Mouse (Mus musculus) heart, embryonic 11.5 days (tissue): ENCODE measurements around the gene Hmg20b. TPM values are rescaled to one million over a fixed set of nuclear protein-coding genes. Genes with fewer than 3 reads are reported as not detected.

Experiments used
- ATAC-seq: fragments of 200-750 bp; cut with Nextera tagmentation; replicated peaks from 2 replicates; pipeline ENCODE4 v1.8.0; 2017; ENCODE audit warnings: moderate library complexity; ENCODE audit not compliant: insufficient number of reproducible peaks, low FRiP score, low TSS enrichment
- H3K27ac ChIP-seq: fragments of 300-500 bp; sonication (generic); 2 replicates; pipeline ENCODE4 v1.5.1; 2014; ENCODE audit warnings: mild to moderate bottlenecking, low read depth, low read length
- H3K27me3 ChIP-seq: fragments of 300-500 bp; sonication (generic); 2 replicates; pipeline ENCODE4 v1.6.1; 2014; ENCODE audit warnings: mild to moderate bottlenecking, low read length, mixed read lengths; ENCODE audit not compliant: control insufficient read depth, insufficient read depth
- H3K36me3 ChIP-seq: fragments of 300-500 bp; sonication (generic); 2 replicates; pipeline ENCODE4 v1.6.1; 2014; ENCODE audit warnings: mild to moderate bottlenecking, low read length, moderate library complexity, mixed read lengths; ENCODE audit not compliant: control insufficient read depth, insufficient read depth
- H3K4me1 ChIP-seq: fragments of 300-500 bp; sonication (generic); 2 replicates; pipeline ENCODE4 v1.6.1; 2014; ENCODE audit warnings: low read length; ENCODE audit not compliant: control insufficient read depth, insufficient read depth
- H3K4me2 ChIP-seq: fragments of 300-500 bp; sonication (generic); 2 replicates; pipeline ENCODE4 v1.6.1; 2014; ENCODE audit warnings: mild to moderate bottlenecking, moderate library complexity
- H3K4me3 ChIP-seq: fragments of 300-500 bp; sonication (generic); 2 replicates; pipeline ENCODE4 v1.5.1; 2014; ENCODE audit warnings: low read depth, low read length
- H3K9ac ChIP-seq: fragments of 300-500 bp; sonication (generic); 2 replicates; pipeline ENCODE4 v1.6.1; 2014; ENCODE audit warnings: mild to moderate bottlenecking, low read depth, low read length, moderate library complexity
- H3K9me3 ChIP-seq: fragments of 300-500 bp; sonication (generic); replicated peaks from 2 replicates; pipeline ENCODE4 v1.6.1; 2016; ENCODE audit warnings: low read length; ENCODE audit not compliant: control insufficient read depth
- WGBS: fragments of 180-500 bp; shearing (Covaris S2); extraction: QIAGEN DNeasy Blood & Tissue Kit; methylation state at CpG from one replicate; pipeline ENCODE4 v1.1.7; 2014; ENCODE audit not compliant: insufficient replicate concordance; 5-methylcytosine and 5-hydroxymethylcytosine counted together
- microRNA-seq: library from miRNA; unstranded; fragments of <30 nt; microRNA quantifications from one replicate; pipeline ENCODE4, GENCODE M21; 2016; ENCODE audit warnings: borderline number of aligned reads
- polyA plus RNA-seq: library from polyadenylated mRNA; unstranded; fragments of >200 nt; fragmentation: Nextera tagmentation; extraction: Ambion mirVana; gene quantifications from 2 replicates; pipeline ENCODE4 v1.2.1, GENCODE M21; 2014

Hmg20b gene
- polyA plus RNA-seq, 1 experiment from 2014 or later, result 107 TPM

- H3K36me3 ChIP-seq, result no peaks in the 10 kb centered on the region
- H3K4me2 ChIP-seq, result 0 out of 2 replicates have a peak overlapping the region, but pooled peaks have one; percentile 4
- no peak for ATAC-seq
- no peak overlapping the region for H3K4me3 ChIP-seq
- H3K27ac ChIP-seq, result 0 out of 2 replicates have a peak overlapping the region, but pooled peaks have one; percentile 11
- no peaks in the 10 kb centered on the region for H3K27me3 ChIP-seq
- peaks cover 77% of the 10 kb centered on the region for H3K4me1 ChIP-seq
- peak overlapping the region; percentile 29; the same call in 1 of the 2 replicates for H3K9ac ChIP-seq
- no peaks in the 10 kb centered on the region for H3K9me3 ChIP-seq
- WGBS, result 84% methylated on average over 14 of the region's 14 CpGs
These were observed 50.5 kb downstream of the Hmg20b start for GRCm38 (mm10) chr10:81299585-81300351.

- Histone ChIP-seq H3K4me1 (peaks cover 78% of the 10 kb centered on the region), H3K27ac (peak overlapping the region; percentile 59; the same call in 1 of the 2 replicates), H3K9me3 (no peaks in the 10 kb centered on the region), H3K27me3 (no peaks in the 10 kb centered on the region), H3K9ac (no peak overlapping the region), H3K36me3 (no peaks in the 10 kb centered on the region), H3K4me3 (no peak overlapping the region), H3K4me2 (no peak overlapping the region)
- 91% methylated on average over 17 of the region's 17 CpGs for WGBS
- ATAC-seq, result no peak
These were observed 51.7 kb downstream of the Hmg20b start for GRCm38 (mm10) chr10:81298369-81299100.

GRCm38 (mm10) chr10:81297845-81298244 is 52.4 kb downstream of the Hmg20b start:
- Histone ChIP-seq H3K27ac (peak overlapping the region; percentile 59; the same call in 1 of the 2 replicates), H3K36me3 (no peaks in the 10 kb centered on the region), H3K9me3 (no peaks in the 10 kb centered on the region), H3K9ac (no peak overlapping the region), H3K27me3 (no peaks in the 10 kb centered on the region), H3K4me2 (peak overlapping the region; percentile 0; the same call in 1 of the 2 replicates), H3K4me3 (no peak overlapping the region), H3K4me1 (peaks cover 73% of the 10 kb centered on the region)
- WGBS, result 33% methylated on average over 10 of the region's 10 CpGs
- 0 out of 2 replicates have a peak, but pooled peaks have one; percentile 8 for ATAC-seq

DNA sequence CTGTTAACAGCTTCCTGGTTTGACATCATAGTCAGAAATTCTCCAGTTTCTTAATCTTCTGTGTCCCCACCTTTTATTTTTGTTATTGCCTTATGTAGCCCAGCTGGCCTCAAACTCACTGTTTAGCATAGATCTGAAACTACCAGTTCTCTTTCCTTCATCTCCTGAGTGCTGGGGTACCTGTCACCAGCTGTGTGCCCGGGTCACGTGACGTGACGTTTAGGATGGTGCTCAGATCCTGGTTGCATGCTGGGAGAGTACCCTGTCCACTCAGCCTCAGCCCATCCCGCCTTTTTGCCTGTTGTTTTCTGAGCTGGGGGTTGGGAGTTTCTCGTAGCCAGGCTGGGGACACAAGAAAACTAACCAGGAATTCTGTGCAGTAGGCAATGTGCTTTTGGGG is 53.0 kb downstream of the Hmg20b start:
- H3K27me3 ChIP-seq, result no peaks in the 10 kb centered on the region
- ATAC-seq, result no peak
- H3K4me3 ChIP-seq, result no peak overlapping the region
- peak overlapping the region; percentile 59; the same call in 1 of the 2 replicates for H3K27ac ChIP-seq
- H3K9ac ChIP-seq, result no peak overlapping the region
- no peaks in the 10 kb centered on the region for H3K9me3 ChIP-seq
- peaks cover 67% of the 10 kb centered on the region for H3K4me1 ChIP-seq
- 83% methylated on average over 6 of the region's 6 CpGs for WGBS
- no peaks in the 10 kb centered on the region for H3K36me3 ChIP-seq
- H3K4me2 ChIP-seq, result no peak overlapping the region

Small RNA genes within 50 kb of the gene (microRNA-seq; reads per million reads assigned to microRNA genes)
- 0.27 reads per million for gene Mir6913

Other genes with a start within 250 kb of the Hmg20b start
- gene Map2k2, start 244.6 kb downstream of the Hmg20b start, polyA plus RNA-seq, result 153 and 154 TPM in 2 replicates
- gene Zbtb7a, start 215.3 kb downstream of the Hmg20b start, polyA plus RNA-seq, result 10.6 and 10.8 TPM in 2 replicates
- gene Pias4, start 182.6 kb downstream of the Hmg20b start, polyA plus RNA-seq, result 39.4 and 39.7 TPM in 2 replicates
- 313 and 338 TPM in 2 replicates for gene Eef2, start 173.8 kb downstream of the Hmg20b start, polyA plus RNA-seq
- gene Dapk3, start 167.5 kb downstream of the Hmg20b start, polyA plus RNA-seq, result 44.1 and 47.4 TPM in 2 replicates
- 0.21 TPM in 1 of 2 replicates, not detected in the other for gene 4930442H23Rik, start 166.6 kb downstream of the Hmg20b start, polyA plus RNA-seq
- gene Nmrk2, start 148.4 kb downstream of the Hmg20b start, polyA plus RNA-seq, result 2.2 and 3.6 TPM in 2 replicates
- gene Atcay, start 119.6 kb downstream of the Hmg20b start, polyA plus RNA-seq, result 0.60 and 0.83 TPM in 2 replicates
- 2.3 and 3.7 TPM in 2 replicates for gene Zfr2, start 117.3 kb downstream of the Hmg20b start, polyA plus RNA-seq
- 1.0 and 1.7 TPM in 2 replicates for gene Matk, start 97.5 kb downstream of the Hmg20b start, polyA plus RNA-seq
- gene Mrpl54, start 83.5 kb downstream of the Hmg20b start, polyA plus RNA-seq, result 247 and 257 TPM in 2 replicates
- 41.2 and 44.1 TPM in 2 replicates for gene Apba3, start 83.5 kb downstream of the Hmg20b start, polyA plus RNA-seq
- 0.90 and 1.4 TPM in 2 replicates for gene Tjp3, start 58.9 kb downstream of the Hmg20b start, polyA plus RNA-seq
- 30.2 and 32.1 TPM in 2 replicates for gene Pip5k1c, start 57.5 kb downstream of the Hmg20b start, polyA plus RNA-seq
- gene Cactin, start 29.4 kb downstream of the Hmg20b start, polyA plus RNA-seq, result 20.2 and 25.0 TPM in 2 replicates
- 10.9 and 11.2 TPM in 2 replicates for gene Tbxa2r, start 21.7 kb downstream of the Hmg20b start, polyA plus RNA-seq
- gene Gipc3, start 7.2 kb downstream of the Hmg20b start, polyA plus RNA-seq, result not detected in 2 replicates
- 4.6 and 4.7 TPM in 2 replicates for gene Mfsd12, start 7.0 kb upstream of the Hmg20b start, polyA plus RNA-seq
- gene 4930404N11Rik, start 15.3 kb upstream of the Hmg20b start, polyA plus RNA-seq, result 0.23 and 0.67 TPM in 2 replicates
- 66.1 and 70.0 TPM in 2 replicates for gene Fzr1, start 28.0 kb upstream of the Hmg20b start, polyA plus RNA-seq
- gene Dohh, start 33.9 kb upstream of the Hmg20b start, polyA plus RNA-seq, result 47.5 and 61.4 TPM in 2 replicates
- 1.4 and 2.9 TPM in 2 replicates for gene Gm48551, start 34.0 kb upstream of the Hmg20b start, polyA plus RNA-seq
- 0.55 and 1.2 TPM in 2 replicates for gene Gm48552, start 38.5 kb upstream of the Hmg20b start, polyA plus RNA-seq
- 4.2 and 5.8 TPM in 2 replicates for gene Smim24, start 42.6 kb upstream of the Hmg20b start, polyA plus RNA-seq
- gene Nfic, start 105.2 kb upstream of the Hmg20b start, polyA plus RNA-seq, result 28.1 and 29.8 TPM in 2 replicates
- 0.19 and 0.31 TPM in 2 replicates for gene Celf5, start 132.2 kb upstream of the Hmg20b start, polyA plus RNA-seq
- gene Ncln, start 145.9 kb upstream of the Hmg20b start, polyA plus RNA-seq, result 40.9 and 49.0 TPM in 2 replicates
- 0.56 and 0.79 TPM in 2 replicates for gene S1pr4, start 149.7 kb upstream of the Hmg20b start, polyA plus RNA-seq
- gene Gna15, start 173.7 kb upstream of the Hmg20b start, polyA plus RNA-seq, result 2.5 and 3.4 TPM in 2 replicates
- gene Gna11, start 194.7 kb upstream of the Hmg20b start, polyA plus RNA-seq, result 55.5 and 58.8 TPM in 2 replicates
- gene Aes, start 209.0 kb upstream of the Hmg20b start, polyA plus RNA-seq, result 330 and 481 TPM in 2 replicates
- gene Tle2, start 224.1 kb upstream of the Hmg20b start, polyA plus RNA-seq, result 17.8 and 18.3 TPM in 2 replicates